Mouse (Mus musculus): ENCODE results near the gene Olfr689.

GRCm38 (mm10) chr7:105368521-105368920 lies 57.6 kb downstream of the Olfr689 start:
- TF ChIP-seq CTCF (IDR thresholded peaks at IDR 0.05; ENCODE audit: borderline replicate concordance, insufficient read depth, low read depth, low read length) (no peak), POLR2A (IDR thresholded peaks at IDR 0.05; ENCODE audit: borderline replicate concordance, insufficient read depth, low read length) (no peak)

All from cerebellum, adult 2 months (tissue).